9 mouse cellular contexts compared by ENCODE assay signal in the genomic region with DNA sequence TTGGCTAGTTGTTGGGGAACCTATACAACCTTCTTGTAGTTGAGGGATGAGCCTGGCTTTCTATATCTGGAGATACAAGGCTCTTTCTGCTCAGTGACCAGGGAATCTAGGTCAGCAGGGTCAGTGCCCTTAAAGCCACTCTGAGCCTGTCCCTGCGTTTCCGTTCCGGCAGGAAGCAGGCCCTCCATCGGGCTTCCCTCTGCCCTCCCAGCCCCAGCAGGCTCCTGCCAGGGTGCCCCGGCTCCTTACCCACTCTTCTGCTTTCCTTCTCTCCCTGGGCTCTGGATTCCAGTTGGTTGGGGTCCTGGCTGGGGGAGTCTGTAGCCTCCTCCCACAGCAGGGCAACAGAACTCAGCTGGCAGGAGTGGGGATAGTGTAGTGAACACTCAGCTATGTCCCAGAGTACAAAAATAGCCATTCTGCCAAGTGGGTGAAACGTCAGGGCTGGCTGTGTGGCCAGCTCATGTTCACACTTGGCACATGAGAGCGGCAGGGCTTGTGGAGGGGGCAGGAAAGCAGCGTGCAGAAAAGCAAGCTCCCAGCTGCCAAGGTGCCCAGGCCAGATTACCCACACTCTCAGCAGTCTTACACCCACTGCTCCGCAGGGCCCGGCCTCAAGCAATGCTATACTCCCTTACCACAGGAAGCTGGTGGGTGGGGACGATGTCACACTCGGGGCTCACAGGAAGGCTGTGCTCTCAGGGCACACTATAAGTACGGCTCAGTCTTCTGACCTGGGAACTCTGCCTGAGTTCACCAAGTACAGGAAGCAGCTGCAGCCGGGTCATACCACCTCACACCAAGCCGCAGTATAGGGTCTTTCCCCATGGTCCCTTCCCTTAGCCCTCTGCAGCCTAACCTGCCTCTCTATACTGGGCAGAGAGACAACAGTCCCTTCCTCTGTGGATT. TPM values are rescaled to one million over a fixed set of nuclear protein-coding genes. Genes with fewer than 3 reads are reported as not detected.
DNase-seq lines count a peak whose midpoint lies in the region; ATAC-seq and TF ChIP-seq lines count a peak whose summit lies in the region.
"Had no signal": no experiment of that assay in that cellular context is flagged by ENCODE, and none has a peak within 500 bp of the region (broad histone marks: within the 10 kb centered on the region; RNA-seq: fewer than 3 reads in every experiment).

No protein-coding gene starts in this region.

- no peaks in the 10 kb centered on the region for H3K27me3 ChIP-seq in forebrain, embryonic 13.5 days
- H3K27me3 ChIP-seq in forebrain, embryonic 12.5 days = no peaks in the 10 kb centered on the region
- no peaks in the 10 kb centered on the region for H3K27me3 ChIP-seq in intestine, embryonic 14.5 days (replicated peaks; ENCODE audit: control insufficient read depth, insufficient read depth, low read length)
- H3K27me3 ChIP-seq in small intestine, adult 2 months (ENCODE audit: control insufficient read depth, insufficient read depth, low read length) = no peaks in the 10 kb centered on the region
- H3K27me3 ChIP-seq: neural tube, embryonic 12.5 days had no signal

- TF ChIP-seq CTCF in small intestine, adult 2 months (IDR thresholded peaks at IDR 0.05; ENCODE audit: extremely low read depth, insufficient read length, insufficient replicate concordance, low read depth, low read length) = no peak

- 0 out of 2 replicates have a peak, but pooled peaks cover 2% of the 10 kb centered on the region for H3K36me3 ChIP-seq in forebrain, embryonic 13.5 days (ENCODE audit: poor library complexity, severe bottlenecking)
- H3K36me3 ChIP-seq in forebrain, embryonic 12.5 days (replicated peaks) = no peaks in the 10 kb centered on the region
- no peaks in the 10 kb centered on the region for H3K36me3 ChIP-seq in intestine, embryonic 14.5 days (ENCODE audit: control insufficient read depth, insufficient read depth, low read length)
- H3K36me3 ChIP-seq in small intestine, adult 2 months (ENCODE audit: control insufficient read depth, insufficient read depth, low read length) = no peaks in the 10 kb centered on the region
- H3K36me3 ChIP-seq: neural tube, embryonic 12.5 days had no signal

- no peak overlapping the region for H3K4me3 ChIP-seq in forebrain, embryonic 13.5 days
- no peak overlapping the region for H3K4me3 ChIP-seq in forebrain, embryonic 12.5 days (replicated peaks)
- no peak overlapping the region for H3K4me3 ChIP-seq in intestine, embryonic 14.5 days (ENCODE audit: low read depth, low read length)
- H3K4me3 ChIP-seq in small intestine, adult 2 months (ENCODE audit: low read depth, low read length) = peak overlapping the region; percentile 52
- H3K4me3 ChIP-seq: neural tube, embryonic 12.5 days had no signal

- 0 out of 2 replicates have a peak, but pooled peaks have one; percentile 39 for TF ChIP-seq POLR2A in small intestine, adult 2 months (IDR thresholded peaks at IDR 0.05; ENCODE audit: low read depth, low read length)

- no peaks in the 10 kb centered on the region for H3K9me3 ChIP-seq in forebrain, embryonic 13.5 days (replicated peaks)
- no peaks in the 10 kb centered on the region for H3K9me3 ChIP-seq in forebrain, embryonic 12.5 days
- H3K9me3 ChIP-seq in intestine, embryonic 14.5 days (ENCODE audit: control insufficient read depth, low read length) = no peaks in the 10 kb centered on the region
- H3K9me3 ChIP-seq: neural tube, embryonic 12.5 days had no signal

- H3K4me2 ChIP-seq in forebrain, embryonic 13.5 days = no peak overlapping the region
- H3K4me2 ChIP-seq in forebrain, embryonic 12.5 days = no peak overlapping the region
- H3K4me2 ChIP-seq in intestine, embryonic 14.5 days (ENCODE audit: low read length) = no peak overlapping the region
- H3K4me2 ChIP-seq: neural tube, embryonic 12.5 days had no signal

- peak; percentile 83 to 88 for DNase-seq in cerebellum, postnatal 10 days
- DNase-seq in gastrocnemius, postnatal 25 days = peak; percentile 90
- no peak for DNase-seq in intestine, embryonic 14.5 days (ENCODE audit: low spot score)
- peak; percentile 62 to 79 for DNase-seq in left cerebral cortex, adult 9 months (ENCODE audit: low spot score in 2 of 2)
- peak; percentile 83 to 91 for DNase-seq in lung, postnatal 4 days

- no peak for ATAC-seq in forebrain, embryonic 13.5 days
- no peak for ATAC-seq in forebrain, embryonic 12.5 days (ENCODE audit: low FRiP score)
- peak; percentile 28; the same call in 1 of the 2 replicates for ATAC-seq in intestine, embryonic 14.5 days (replicated peaks; ENCODE audit: low FRiP score, low TSS enrichment, low read depth)

- no peak overlapping the region for H3K9ac ChIP-seq in forebrain, embryonic 13.5 days
- no peak overlapping the region for H3K9ac ChIP-seq in forebrain, embryonic 12.5 days
- no peak overlapping the region for H3K9ac ChIP-seq in intestine, embryonic 14.5 days (ENCODE audit: low read length)
- H3K9ac ChIP-seq: neural tube, embryonic 12.5 days had no signal

- 81% methylated on average over 15 of the region's 15 CpGs for WGBS in forebrain, embryonic 13.5 days
- 91% methylated on average over 15 of the region's 15 CpGs for WGBS in forebrain, embryonic 12.5 days
- 71% methylated on average over 15 of the region's 15 CpGs for WGBS in intestine, embryonic 14.5 days
- WGBS in small intestine, adult 2 months = 68% methylated on average over 15 of the region's 15 CpGs

- H3K4me1 ChIP-seq in forebrain, embryonic 13.5 days = no peaks in the 10 kb centered on the region
- no peaks in the 10 kb centered on the region for H3K4me1 ChIP-seq in forebrain, embryonic 12.5 days
- no peaks in the 10 kb centered on the region for H3K4me1 ChIP-seq in intestine, embryonic 14.5 days (replicated peaks; ENCODE audit: control insufficient read depth, insufficient read depth, low read length)
- H3K4me1 ChIP-seq in small intestine, adult 2 months (ENCODE audit: control insufficient read depth, insufficient read depth, insufficient read length, low read length) = peaks cover 15% of the 10 kb centered on the region
- H3K4me1 ChIP-seq: neural tube, embryonic 12.5 days had no signal

- H3K27ac ChIP-seq in forebrain, embryonic 13.5 days = peak overlapping the region; percentile 19; the same call in 1 of the 2 replicates
- H3K27ac ChIP-seq in forebrain, embryonic 12.5 days = no peak overlapping the region
- peak overlapping the region; percentile 24; the same call in 1 of the 2 replicates for H3K27ac ChIP-seq in intestine, embryonic 14.5 days (ENCODE audit: low read depth)
- H3K27ac ChIP-seq in small intestine, adult 2 months (ENCODE audit: insufficient read depth, low read depth, low read length) = peak overlapping the region; percentile 79
- H3K27ac ChIP-seq: neural tube, embryonic 12.5 days had no signal

RNA-seq across cellular contexts. Expression of a gene that starts 53.4 kb away (rescaled TPM):
- polyA plus RNA-seq in forebrain, embryonic 13.5 days (2015; fragmentation: Nextera tagmentation; extraction: Ambion mirVana) = 16.8 and 18.9 TPM in 2 replicates
- 25.1 and 26.3 TPM in 2 replicates for polyA plus RNA-seq in forebrain, embryonic 12.5 days (2016; fragmentation: Nextera tagmentation; extraction: Ambion mirVana)
- 10 to 100 TPM; 31.0 to 32.9 TPM for total RNA-seq in gastrocnemius, postnatal 25 days (2021)
- polyA plus RNA-seq in intestine, embryonic 14.5 days (2014; fragmentation: Nextera tagmentation; extraction: Ambion mirVana) = 12.6 and 17.6 TPM in 2 replicates
- polyA plus RNA-seq in small intestine, adult 2 months (2012; rRNA removed) = 35.1 and 69.9 TPM in 2 replicates

RNA-seq across cellular contexts. Expression of a gene that starts 54.5 kb away (rescaled TPM):
- 45.9 and 50.0 TPM in 2 replicates for polyA plus RNA-seq in forebrain, embryonic 13.5 days (2015; fragmentation: Nextera tagmentation; extraction: Ambion mirVana)
- 52.5 and 58.0 TPM in 2 replicates for polyA plus RNA-seq in forebrain, embryonic 12.5 days (2016; fragmentation: Nextera tagmentation; extraction: Ambion mirVana)
- 100 to 1,000 TPM; 120 to 123 TPM for total RNA-seq in gastrocnemius, postnatal 25 days (2021)
- 38.1 and 59.2 TPM in 2 replicates for polyA plus RNA-seq in intestine, embryonic 14.5 days (2014; fragmentation: Nextera tagmentation; extraction: Ambion mirVana)
- polyA plus RNA-seq in small intestine, adult 2 months (2012; rRNA removed) = 116 and 178 TPM in 2 replicates
